Mouse (Mus musculus) forelimb bud, embryonic 11.5 days (tissue): ENCODE measurements around the gene Gfral.

ENCODE experiments used
- DNase-seq: peaks from one replicate; pipeline ENCODE4 v3.0.0-alpha.2; 2012; ENCODE audit warnings: low read depth, low spot score

Gene Gfral

DNA sequence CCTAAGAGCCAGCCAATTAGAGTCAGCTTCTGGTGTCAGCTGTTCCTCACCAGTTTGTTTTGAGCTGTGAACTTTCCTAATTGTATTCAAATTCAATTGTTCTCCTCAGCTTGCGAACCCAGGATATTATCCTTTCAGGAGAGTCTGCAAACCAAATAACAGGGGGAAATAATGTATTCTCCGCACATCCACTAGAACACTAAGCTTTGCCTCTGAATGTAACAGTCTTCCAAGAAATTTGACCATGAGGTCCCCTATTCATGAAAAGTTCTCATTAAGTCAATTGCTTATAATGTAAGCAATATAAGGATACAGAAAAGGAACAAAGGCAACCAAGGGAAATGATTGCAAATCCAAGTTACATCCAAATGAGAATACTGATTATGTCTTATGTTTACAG lies at the start of gene Gfral:
TSS of gene Gfral (minus strand) at position 101 of the 400 bp plus-strand sequence.
- no peak for DNase-seq

DNA sequence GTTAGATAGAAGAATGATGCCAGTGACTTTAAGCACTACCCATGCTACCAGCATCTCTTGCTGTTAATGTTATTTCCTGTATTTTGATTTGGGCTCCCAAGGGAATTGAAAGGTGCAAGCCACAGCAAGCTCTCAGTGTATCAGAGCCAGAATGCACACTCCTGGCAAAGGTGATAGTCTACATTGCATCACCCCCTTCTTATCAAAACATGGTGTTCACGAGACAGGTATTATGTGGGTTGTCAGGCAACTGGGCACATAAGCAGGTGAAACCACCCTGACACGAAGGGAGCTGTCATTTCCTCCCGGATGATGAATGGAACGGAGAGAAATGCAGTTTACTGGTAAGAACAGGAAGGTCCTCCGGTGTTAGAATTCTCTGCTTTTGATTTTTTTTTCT lies 44.3 kb upstream of the Gfral start:
- DNase-seq, result no peak

DNA sequence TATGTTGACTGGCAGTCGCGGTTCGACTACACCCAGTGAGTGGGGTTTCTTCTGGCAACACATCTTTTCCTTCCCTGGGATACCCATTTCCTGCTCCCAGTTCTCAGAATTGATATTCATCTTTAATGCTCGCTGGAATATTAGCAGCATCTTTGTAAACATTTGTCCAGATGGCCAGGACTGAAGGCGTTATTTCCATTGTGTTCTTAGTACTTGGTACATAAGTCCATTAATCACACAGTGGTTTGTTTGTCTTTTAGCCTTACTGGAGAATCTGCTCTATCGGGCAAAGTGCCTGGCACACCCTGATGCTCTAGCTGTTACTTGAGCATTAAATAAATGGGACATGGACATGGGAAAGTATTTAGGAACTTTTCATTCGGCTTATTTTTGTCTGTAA lies 39.1 kb upstream of the Gfral start:
- no peak for DNase-seq

DNA sequence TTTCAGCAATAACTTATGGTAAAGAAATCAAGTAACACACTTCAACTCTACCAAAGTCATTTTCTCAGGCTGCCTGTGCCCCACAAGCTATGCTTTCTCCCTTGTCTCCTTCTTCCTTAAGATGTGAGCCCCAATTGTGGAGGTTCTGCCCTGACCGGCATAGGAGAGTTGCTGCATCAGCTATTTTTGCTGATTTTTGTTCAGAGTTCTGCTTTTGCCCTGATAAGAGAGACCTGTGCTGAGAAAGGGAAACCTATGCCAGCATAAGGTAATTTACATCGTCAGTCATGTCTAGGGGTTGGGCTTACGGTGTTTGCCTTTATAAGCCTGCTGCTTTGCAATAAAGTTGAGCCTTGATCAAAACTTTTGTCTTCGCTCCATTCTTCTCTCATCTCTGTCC lies 38.7 kb upstream of the Gfral start:
- DNase-seq, result no peak

DNA sequence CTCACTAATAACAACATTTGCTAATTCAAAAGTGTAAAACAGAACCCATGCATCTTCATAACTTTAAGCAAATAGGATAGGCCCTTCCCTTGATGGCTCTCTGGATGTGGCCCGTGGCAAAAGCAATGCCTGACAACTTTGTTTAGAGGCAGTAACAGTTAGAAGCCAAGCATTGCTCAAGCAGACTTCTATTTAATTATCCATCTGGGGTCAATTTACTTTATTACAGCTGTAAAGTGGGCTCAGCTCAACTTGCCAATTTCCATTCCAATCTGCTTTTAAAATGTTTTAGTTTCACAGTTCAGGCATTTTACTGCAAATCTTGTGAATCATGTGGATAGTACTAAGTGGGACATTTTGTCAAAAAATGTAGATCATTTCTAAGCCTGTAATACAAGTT lies 28.9 kb upstream of the Gfral start:
- DNase-seq, result peak; percentile 45

DNA sequence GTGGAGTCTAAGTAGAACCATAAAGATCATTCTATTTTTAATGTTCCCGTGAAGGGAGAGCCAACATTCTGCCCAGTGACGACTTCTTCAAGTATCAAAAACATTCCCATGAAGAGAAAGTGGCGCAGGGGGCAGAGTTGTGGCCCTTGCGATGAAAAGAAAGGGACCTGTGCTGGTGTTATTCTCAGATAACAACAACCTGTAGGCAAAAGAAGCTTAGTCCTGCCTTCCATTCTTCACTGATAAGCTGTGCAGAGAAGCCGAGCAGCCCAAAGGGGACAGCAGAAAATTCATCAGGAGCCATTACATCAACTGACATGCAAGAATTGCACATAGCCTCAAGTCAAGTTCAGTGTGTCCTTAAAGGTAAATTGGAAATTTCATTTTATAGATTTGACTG lies 24.5 kb upstream of the Gfral start:
- no peak for DNase-seq

DNA sequence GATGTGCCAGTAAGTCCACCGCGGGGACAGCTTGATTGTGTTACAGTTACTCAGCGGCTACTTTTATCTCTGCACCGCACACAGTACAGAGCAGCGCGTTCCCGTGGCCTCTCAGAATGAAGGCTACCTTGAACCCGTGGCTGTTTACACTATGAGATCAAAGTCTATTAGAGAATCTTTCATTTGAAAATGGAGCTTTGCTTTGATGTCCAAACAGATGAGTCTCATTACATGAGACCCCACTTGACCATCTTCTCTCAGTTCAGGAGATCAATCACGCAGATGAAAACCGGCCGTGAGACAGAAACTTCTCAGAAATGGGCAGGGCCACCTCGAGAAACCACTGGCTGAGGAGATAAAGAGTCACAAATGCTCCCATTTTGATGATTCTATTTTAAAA lies 23.8 kb upstream of the Gfral start:
- peak; percentile 10 for DNase-seq

DNA sequence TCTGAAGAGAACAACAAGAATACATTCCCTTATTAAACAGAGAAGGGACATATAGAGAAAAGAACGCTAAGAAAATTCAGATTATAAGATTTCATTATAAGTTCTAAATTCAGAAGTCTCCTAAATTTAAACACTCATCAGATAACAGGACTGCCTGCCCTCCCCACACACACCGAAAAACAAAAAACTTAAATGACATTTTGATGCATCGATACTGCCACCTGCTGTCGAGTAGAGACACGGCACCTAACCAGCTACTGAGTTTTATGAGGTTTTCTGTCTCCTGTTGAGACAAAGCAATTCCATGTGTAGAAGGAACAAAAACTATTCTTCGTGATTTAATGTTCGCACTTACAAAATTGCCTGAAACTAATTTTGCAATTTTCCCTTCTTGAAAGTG lies 23.2 kb upstream of the Gfral start:
- DNase-seq, result peak; percentile 88

DNA sequence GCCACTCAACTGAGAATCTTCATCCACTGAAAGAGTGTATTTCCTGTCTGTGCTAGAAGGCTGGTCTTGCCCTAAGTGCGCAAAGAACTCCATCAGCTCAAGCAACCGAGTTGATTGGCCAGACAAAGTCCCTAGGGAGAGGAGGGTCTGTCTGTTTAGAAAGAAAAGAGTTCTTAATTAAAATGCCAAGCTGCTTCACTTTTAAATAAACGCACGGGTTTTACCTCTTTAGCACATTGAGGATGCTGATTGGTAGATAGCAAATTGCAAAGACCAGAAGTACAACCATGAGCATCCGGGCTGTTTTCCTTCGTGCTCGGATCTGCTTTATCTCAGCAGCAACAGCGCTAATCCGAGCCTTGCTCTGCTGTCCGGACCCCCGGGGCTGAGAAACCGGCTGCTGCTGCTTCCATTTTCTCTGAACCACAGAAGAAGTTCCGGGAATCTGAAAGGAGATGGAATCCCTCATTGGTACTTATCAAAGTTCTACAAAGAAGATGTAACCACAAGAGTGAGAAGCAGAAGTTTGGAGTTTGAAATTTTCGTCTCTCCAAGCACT lies 22.6 kb upstream of the Gfral start:
- peak; percentile 44 for DNase-seq

DNA sequence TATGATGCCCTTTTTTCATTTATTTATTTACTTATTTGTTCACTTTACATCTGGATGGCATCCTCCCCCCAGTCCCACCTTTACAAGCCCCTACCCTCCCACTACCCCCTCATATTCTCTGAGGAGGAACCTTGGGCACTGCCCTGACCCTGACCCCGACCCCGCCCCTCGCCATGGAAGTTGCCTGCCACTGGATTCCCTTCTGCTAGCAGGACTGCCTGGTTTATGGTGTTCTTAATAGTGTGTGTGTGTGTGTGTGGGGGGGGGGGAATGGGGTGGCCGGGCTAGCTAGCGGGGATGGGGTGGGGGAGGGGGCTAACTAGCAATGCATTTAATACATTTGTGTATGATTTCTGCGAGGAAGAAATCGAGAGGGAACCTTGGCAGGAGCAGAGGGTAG lies 21.4 kb upstream of the Gfral start:
- DNase-seq, result no peak

DNA sequence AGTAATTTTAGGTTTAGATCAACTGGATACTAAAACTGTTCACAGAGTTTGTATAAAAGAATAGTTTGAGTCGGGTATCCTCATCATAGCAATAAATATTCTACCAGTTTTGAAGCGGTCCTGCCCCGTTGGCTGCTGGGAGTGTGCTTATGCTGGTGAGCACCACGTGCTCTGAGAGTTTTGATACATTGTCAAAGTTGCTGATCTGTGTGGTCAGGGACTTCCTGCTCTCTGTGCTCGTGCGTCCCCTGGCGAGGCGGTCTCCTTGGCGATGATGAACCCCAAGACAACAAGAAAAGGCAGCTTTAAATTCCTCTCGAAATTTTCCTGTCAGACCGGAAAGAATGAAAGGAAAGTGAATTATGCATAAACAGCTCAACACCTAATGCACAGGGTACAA lies 16.9 kb upstream of the Gfral start:
- DNase-seq, result no peak

DNA sequence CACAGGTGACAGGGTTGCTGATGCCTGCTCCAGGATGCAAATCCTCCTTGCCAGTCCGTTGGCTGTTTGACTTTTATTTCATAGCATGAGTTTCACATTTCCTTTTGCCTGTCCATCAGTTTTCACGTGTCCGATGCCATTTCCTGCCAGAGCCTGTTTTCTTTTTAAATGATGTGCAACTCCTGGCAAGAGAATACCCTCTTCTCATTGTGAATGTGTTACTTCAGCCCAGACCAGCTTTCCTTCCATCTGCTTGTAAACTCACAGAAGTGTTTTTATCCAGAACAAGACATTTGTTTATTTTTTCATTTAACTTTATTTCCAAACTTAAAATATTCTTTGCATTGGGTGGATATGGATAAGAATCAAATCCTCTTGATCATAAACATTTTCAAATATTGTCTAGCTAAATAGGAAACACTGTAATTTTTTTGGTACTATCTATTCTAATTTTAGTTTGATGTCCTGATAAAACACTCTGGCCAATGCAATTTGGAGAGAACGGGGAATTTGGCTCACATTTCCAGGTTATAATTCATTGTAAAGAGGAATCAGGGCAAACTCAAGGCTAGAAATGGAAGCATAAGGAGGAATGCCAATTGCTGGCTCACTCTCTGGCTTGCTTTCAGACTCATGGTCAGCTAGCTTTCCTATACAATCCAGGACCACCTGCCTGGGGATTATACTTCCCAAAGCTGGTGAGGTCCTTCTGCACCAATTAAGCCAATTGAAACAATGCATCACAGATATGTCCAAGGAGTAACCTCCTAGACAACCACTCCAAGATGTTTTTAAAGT lies 3.9 kb upstream of the Gfral start:
- no peak for DNase-seq

DNA sequence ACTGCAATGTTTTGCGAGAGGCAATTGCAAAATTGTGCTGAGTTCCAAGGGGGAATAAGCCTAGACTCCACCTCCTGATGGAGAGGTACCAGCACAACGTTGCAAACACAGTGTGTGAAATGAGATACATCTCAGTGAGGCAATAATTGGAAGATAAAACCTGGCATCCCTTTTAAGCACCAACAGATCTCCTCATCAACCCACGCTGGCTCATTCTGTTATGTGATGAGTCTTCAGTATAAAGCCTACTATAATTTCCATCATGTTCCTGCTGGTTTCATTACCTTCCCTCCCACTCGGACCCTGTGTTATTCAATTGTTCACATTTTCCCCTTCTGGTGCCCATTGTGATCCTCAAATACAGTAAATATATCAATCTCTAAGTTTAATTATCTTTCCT lies 1.2 kb upstream of the Gfral start:
- DNase-seq, result no peak

DNA sequence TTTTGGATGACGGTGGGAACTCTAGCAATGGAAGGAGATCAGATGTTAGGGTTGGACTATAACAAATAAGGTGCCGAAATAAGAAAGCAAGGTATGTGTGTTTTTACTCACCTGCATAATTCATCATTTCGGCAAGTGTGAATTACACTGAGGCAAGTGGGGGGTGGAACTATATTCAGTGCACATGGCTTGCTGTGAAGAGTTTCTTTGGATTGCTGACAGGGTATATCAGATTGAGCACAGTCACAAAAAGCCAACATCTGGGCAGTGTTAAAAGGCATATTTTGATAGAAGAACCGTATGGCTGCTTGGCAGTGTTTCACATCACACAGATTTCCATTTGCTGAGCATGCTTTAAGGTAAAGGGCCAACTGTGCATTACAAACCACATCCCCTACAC lies 16.5 kb downstream of the Gfral start:
- DNase-seq, result peak; percentile 44

DNA sequence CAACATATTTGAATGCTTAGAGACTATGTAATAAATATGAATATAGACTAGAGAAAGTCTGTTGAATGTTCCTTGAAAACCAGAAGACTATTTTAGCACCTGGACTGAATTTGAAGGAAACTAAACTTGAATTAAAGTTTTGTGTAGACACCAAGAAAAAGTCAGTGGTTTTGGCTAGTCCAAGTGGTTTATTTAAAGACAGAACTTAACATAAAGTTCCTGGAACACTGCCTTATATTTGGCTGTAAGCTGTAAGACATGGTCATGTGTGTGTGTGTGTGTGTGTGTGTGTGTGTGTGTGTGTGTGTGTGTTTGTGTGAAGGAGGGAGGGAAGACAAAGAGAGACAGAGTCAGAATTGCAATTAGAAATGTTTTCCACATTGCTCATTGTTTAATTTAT lies 34.2 kb downstream of the Gfral start:
- DNase-seq, result no peak

DNA sequence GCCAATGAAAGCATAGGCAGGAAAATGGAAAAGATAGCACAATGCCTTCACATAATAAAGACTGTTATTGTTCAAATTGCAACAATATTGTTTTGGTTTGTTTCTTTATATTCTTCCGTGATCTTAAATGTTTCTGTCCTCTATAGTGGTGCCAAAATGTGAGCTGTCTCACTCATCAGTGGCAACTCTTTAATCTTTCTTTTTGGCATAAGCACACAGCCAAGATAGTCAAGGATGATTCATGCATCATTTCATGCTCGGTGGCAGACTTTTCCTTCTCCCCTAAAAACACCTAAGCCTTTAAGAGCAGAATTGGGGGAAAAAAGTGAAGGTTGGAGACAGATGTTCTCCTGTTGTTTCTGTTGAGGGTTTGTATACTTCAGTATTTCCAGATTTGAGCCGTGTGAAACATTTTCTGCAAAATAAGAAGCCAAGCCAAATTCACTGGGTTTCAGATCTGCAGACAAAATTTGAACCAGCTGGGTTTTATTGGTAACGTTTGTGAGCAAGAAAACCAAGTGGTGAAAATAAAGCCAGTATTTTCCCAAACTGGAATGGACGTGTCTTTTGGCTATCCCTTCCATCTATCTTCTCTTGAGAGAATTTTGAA lies 40.7 kb downstream of the Gfral start:
- DNase-seq, result peak; percentile 12

DNA sequence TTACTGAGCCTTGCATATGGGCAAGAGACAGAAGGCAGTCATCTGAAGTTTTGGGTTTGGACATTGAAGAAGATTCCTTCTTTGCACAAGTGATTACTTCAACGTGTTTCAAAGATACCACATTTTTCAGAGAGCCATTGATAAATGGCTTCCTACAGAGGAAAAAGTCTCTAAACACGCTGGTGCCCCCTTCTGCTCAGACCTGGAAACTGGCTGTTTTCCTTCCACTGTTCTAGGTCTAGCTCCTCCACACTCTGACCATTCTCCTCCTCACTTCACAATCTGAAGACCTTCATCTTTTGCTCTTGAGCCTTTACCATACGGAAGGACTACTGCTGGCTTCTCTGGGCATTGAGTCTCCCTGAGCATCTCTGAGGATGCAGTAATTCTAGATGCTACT lies 45.1 kb downstream of the Gfral start:
- DNase-seq, result no peak

DNA sequence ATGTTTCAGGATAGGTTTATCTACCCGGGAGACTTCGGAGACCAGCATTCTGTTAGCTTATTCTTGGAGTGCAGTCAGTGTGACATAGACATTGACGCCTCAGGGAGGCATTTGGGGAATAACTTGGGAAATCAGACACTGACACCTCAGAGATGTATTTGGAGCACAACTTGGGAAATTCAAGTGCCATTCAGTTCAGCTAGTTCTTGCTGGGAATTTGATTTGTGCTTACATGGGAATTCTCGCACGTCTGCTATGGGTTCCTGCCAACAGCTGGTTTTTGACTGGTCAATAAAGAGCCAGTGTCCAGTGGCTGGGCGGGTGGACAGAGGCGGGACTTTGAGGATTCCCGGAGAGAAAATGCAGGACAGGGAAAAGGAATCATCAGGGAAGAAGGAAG lies 51.0 kb downstream of the Gfral start:
- DNase-seq, result no peak

DNA sequence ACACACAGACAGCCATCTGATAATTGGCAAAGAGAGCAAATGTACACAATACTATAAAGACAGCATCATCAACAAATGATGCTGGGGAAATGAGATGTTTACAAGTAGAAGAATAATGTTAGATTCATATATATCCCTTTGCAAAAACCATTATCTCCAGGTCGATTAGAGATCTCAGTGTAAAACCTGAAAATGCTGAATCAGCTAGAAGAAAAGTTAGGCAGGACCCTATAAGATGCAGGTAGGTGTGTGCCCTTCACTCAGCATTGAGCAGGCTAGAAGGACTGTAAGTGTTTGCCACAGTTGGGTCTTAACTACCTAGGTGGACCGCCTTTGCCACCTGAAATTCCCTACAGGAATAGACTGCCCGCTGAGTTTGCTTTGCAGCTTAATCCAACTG lies 67.9 kb downstream of the Gfral start:
- DNase-seq, result no peak

DNA sequence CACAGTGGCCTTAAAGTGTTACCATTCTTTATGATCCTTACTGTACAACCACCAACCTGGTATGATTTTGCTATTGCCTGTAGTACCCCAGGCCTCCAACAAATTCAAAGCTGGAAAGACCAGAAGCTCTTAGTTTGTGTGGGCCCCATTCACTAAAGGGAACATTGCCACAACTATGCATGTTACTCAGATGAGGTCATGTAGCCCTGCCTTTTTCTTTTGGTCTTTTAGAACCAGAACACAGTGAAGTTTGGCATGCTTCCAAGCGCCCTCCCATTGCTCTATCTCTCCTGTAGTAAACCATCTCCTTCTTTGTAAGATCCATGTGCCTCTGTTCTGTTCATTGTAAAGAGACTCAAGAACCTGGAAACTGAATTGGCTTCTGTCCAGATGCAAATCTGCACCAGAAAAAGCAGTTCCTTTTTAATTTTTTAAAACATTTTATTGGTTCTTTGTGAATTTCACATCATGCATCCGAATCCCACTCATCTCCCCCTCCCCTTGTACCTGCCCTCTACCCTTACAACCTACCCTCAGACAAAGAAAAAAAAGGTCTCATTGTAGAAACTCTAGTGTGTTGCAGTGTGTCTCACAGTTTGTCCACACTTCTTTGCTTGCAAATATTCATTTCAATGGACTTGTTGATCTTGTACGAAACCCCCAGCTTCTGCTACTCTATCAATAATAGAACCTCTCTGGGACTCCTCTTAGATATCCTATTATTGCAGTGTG lies 74.9 kb downstream of the Gfral start:
- no peak for DNase-seq

DNA sequence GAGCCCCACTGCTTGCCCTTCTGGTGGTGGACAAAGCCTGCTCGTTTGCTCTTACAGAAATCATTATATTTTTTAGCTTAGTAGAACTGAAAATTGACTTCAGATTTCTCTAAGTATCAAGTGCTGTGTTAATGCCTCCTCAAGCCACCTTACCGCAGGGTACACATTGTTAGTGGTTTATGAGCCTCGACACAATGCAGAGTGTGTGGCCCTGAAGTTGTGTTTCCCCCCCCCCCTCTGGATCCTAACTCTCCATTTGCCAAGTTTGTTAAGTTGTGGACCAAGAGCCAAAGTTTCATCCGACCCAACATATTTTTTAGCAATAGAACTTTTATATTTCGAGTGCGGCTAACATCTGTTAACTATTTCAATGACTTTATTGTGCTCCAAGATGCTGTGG lies 79.4 kb downstream of the Gfral start:
- no peak for DNase-seq

DNA sequence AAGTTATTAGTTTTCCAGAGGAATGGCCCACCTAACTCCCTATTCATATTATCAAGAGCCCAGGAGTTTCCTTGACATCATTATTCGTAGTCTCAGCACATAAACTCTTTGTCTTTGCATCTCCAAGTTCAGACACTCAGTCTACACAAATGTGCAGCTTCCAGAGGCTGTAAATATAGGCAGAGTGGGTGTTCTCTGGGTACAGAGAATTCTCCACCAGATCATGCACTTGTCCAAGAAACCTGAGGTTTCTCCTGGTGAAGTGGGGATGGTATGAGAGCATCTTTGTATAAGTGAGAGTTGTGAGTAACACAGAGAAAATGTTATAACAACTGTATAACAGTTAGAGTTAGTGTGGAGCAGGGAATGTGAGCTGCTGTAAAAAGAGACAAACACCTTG lies 84.1 kb downstream of the Gfral start:
- no peak for DNase-seq

DNA sequence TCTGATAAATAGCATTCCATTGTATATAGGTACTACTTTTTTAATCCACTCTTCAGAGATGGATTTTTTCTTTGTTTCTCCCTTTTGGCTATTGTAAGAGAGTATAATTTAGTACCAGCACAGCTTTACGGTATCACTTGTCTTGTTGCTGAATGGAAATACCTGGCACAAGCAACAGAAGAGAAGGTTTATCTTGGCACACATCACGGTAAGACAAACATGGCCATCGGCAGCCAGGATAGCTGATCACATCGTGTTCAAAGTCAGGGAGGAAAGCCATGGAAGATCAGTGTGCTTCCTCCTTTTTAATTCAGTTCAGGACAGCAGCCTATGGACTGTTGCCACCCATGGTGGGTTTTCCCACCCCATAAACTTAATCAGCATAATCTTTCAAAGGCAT lies 89.2 kb downstream of the Gfral start:
- no peak for DNase-seq
